16 mouse cellular contexts compared by ENCODE assay signal in genomic region chr4:12461251-12461650, GRCm38 (mm10).
A peak's percentile ranks its signal among the peaks of the same experiment; 100 is the strongest.
DNase-seq lines count a peak whose midpoint lies in the region; ATAC-seq and TF ChIP-seq lines count a peak whose summit lies in the region.
"Had no signal": no experiment of that assay in that cellular context is flagged by ENCODE, and none has a peak within 500 bp of the region (broad histone marks: within the 10 kb centered on the region; RNA-seq: fewer than 3 reads in every experiment).

No protein-coding gene starts in this region.

- no peak overlapping the region for H3K4me2 ChIP-seq in heart, embryonic 11.5 days
- no peak overlapping the region for H3K4me2 ChIP-seq in lung, embryonic 14.5 days
- H3K4me2 ChIP-seq: embryonic facial prominence, embryonic 13.5 days; heart, embryonic 15.5 days had no signal

- H3K9me3 ChIP-seq in heart, embryonic 10.5 days, result no peaks in the 10 kb centered on the region
- no peaks in the 10 kb centered on the region for H3K9me3 ChIP-seq in heart, embryonic 11.5 days (replicated peaks; ENCODE audit: control insufficient read depth, low read length)
- H3K9me3 ChIP-seq in lung, embryonic 14.5 days (ENCODE audit: low read depth, low read length), result no peaks in the 10 kb centered on the region
- H3K9me3 ChIP-seq: embryonic facial prominence, embryonic 13.5 days; heart, embryonic 15.5 days; megakaryocyte, embryonic 14.5 days had no signal

- H3K4me3 ChIP-seq in heart, embryonic 10.5 days, result no peak overlapping the region
- H3K4me3 ChIP-seq in heart, embryonic 11.5 days (ENCODE audit: low read depth, low read length), result no peak overlapping the region
- H3K4me3 ChIP-seq in lung, embryonic 14.5 days (ENCODE audit: low read depth, low read length), result no peak overlapping the region
- H3K4me3 ChIP-seq in lung, adult 2 months (replicated peaks; ENCODE audit: extremely low read depth, low read depth, low read length), result no peak overlapping the region
- H3K4me3 ChIP-seq: embryonic facial prominence, embryonic 13.5 days; heart, embryonic 15.5 days; megakaryocyte, embryonic 14.5 days had no signal

- TF ChIP-seq POLR2A in lung, adult 2 months (IDR thresholded peaks at IDR 0.05; ENCODE audit: borderline replicate concordance, extremely low read depth, low read depth, low read length), result no peak

- TF ChIP-seq CTCF in lung, embryonic 14.5 days (IDR thresholded peaks at IDR 0.05; ENCODE audit: low read depth), result no peak
- TF ChIP-seq CTCF in lung, adult 2 months (IDR thresholded peaks at IDR 0.05; ENCODE audit: insufficient read depth, low read length), result no peak

- DNase-seq in adrenal gland, postnatal 14 days, result peak; percentile 15
- no peak for DNase-seq in adrenal gland, adult 2 months
- peak; percentile 75 for DNase-seq in heart, embryonic 10.5 days (ENCODE audit: low spot score)
- peak; percentile 88 for DNase-seq in lung, embryonic 14.5 days
- no peak for DNase-seq in lung, adult 2 months
- peak; percentile 24 for DNase-seq in brain, embryonic 18.5 days (ENCODE audit: low read depth, low spot score)
- DNase-seq: cerebellum, adult 11-12 months; gastrocnemius, postnatal 36 days; kidney, adult 9 months; liver had no signal

- 69% methylated on average over 4 of the region's 4 CpGs for WGBS in heart, embryonic 10.5 days
- WGBS in heart, embryonic 11.5 days (ENCODE audit: insufficient replicate concordance), result 54% methylated on average over 4 of the region's 4 CpGs
- WGBS in lung, embryonic 14.5 days, result 39% methylated on average over 4 of the region's 4 CpGs
- WGBS in lung, adult 2 months, result 48% methylated on average over 4 of the region's 4 CpGs

- ATAC-seq in heart, embryonic 11.5 days (replicated peaks; ENCODE audit: insufficient number of reproducible peaks, low FRiP score, low TSS enrichment), result no peak
- ATAC-seq in lung, embryonic 14.5 days (ENCODE audit: insufficient read depth), result peak; percentile 75; the same call in 1 of the 2 replicates
- ATAC-seq in granulocyte monocyte progenitor cell, adult 5-6 weeks (replicated peaks; ENCODE audit: poor library complexity, severe bottlenecking), result no peak

- no peak overlapping the region for H3K27ac ChIP-seq in heart, embryonic 10.5 days
- H3K27ac ChIP-seq in heart, embryonic 11.5 days (ENCODE audit: low read depth, low read length), result no peak overlapping the region
- no peak overlapping the region for H3K27ac ChIP-seq in lung, embryonic 14.5 days (ENCODE audit: low read depth)
- H3K27ac ChIP-seq: embryonic facial prominence, embryonic 13.5 days; heart, embryonic 15.5 days had no signal

- H3K9ac ChIP-seq in heart, embryonic 11.5 days (ENCODE audit: low read depth, low read length), result no peak overlapping the region
- H3K9ac ChIP-seq in lung, embryonic 14.5 days, result no peak overlapping the region
- H3K9ac ChIP-seq: embryonic facial prominence, embryonic 13.5 days; heart, embryonic 15.5 days had no signal

- H3K36me3 ChIP-seq in heart, embryonic 10.5 days, result no peaks in the 10 kb centered on the region
- no peaks in the 10 kb centered on the region for H3K36me3 ChIP-seq in heart, embryonic 11.5 days (ENCODE audit: control insufficient read depth, insufficient read depth, low read length)
- H3K36me3 ChIP-seq in lung, embryonic 14.5 days (ENCODE audit: insufficient read depth), result no peaks in the 10 kb centered on the region
- H3K36me3 ChIP-seq: embryonic facial prominence, embryonic 13.5 days; heart, embryonic 15.5 days had no signal

- no peaks in the 10 kb centered on the region; the same call in 1 of the 2 replicates for H3K4me1 ChIP-seq in heart, embryonic 10.5 days
- peaks cover 7% of the 10 kb centered on the region; the same call in 1 of the 2 replicates for H3K4me1 ChIP-seq in heart, embryonic 11.5 days (ENCODE audit: control insufficient read depth, insufficient read depth, low read length)
- H3K4me1 ChIP-seq in lung, embryonic 14.5 days (ENCODE audit: insufficient read depth), result 0 out of 2 replicates have a peak, but pooled peaks cover 3% of the 10 kb centered on the region
- no peaks in the 10 kb centered on the region for H3K4me1 ChIP-seq in lung, adult 2 months (ENCODE audit: control insufficient read depth, insufficient read depth, low read length)
- H3K4me1 ChIP-seq: megakaryocyte, embryonic 14.5 days had no signal

- H3K27me3 ChIP-seq in heart, embryonic 10.5 days (ENCODE audit: insufficient read depth, poor library complexity, severe bottlenecking), result no peaks in the 10 kb centered on the region
- H3K27me3 ChIP-seq in heart, embryonic 11.5 days (ENCODE audit: control insufficient read depth, insufficient read depth, low read length), result no peaks in the 10 kb centered on the region
- H3K27me3 ChIP-seq in lung, embryonic 14.5 days (ENCODE audit: insufficient read depth, low read length), result no peaks in the 10 kb centered on the region
- H3K27me3 ChIP-seq: CH12.LX; embryonic facial prominence, embryonic 13.5 days; heart, embryonic 15.5 days; megakaryocyte, embryonic 14.5 days had no signal

Comparison
In these comparisons a context has a peak if more than half of its experiments do, and no peak if none do; other contexts are left out.
1. DNase-seq: peak in adrenal gland, postnatal 14 days (single experiment), heart, embryonic 10.5 days (single experiment), lung, embryonic 14.5 days (single experiment) and brain, embryonic 18.5 days (single experiment); none in adrenal gland, adult 2 months (single experiment) and lung, adult 2 months (single experiment).